Mouse (Mus musculus): ENCODE results near the gene Bbs2. TPM values are rescaled to one million over a fixed set of nuclear protein-coding genes. Genes with fewer than 3 reads are reported as not detected.
"Not testable (repeated sequence)": the region's sequence is repeated elsewhere in the genome, so short reads cannot be mapped to it uniquely, and the experiment has no call there.

Bbs2 gene
- 12.2 and 13.2 TPM in 2 replicates for polyA plus RNA-seq (2014; fragmentation: Nextera tagmentation; extraction: Ambion mirVana)

DNA sequence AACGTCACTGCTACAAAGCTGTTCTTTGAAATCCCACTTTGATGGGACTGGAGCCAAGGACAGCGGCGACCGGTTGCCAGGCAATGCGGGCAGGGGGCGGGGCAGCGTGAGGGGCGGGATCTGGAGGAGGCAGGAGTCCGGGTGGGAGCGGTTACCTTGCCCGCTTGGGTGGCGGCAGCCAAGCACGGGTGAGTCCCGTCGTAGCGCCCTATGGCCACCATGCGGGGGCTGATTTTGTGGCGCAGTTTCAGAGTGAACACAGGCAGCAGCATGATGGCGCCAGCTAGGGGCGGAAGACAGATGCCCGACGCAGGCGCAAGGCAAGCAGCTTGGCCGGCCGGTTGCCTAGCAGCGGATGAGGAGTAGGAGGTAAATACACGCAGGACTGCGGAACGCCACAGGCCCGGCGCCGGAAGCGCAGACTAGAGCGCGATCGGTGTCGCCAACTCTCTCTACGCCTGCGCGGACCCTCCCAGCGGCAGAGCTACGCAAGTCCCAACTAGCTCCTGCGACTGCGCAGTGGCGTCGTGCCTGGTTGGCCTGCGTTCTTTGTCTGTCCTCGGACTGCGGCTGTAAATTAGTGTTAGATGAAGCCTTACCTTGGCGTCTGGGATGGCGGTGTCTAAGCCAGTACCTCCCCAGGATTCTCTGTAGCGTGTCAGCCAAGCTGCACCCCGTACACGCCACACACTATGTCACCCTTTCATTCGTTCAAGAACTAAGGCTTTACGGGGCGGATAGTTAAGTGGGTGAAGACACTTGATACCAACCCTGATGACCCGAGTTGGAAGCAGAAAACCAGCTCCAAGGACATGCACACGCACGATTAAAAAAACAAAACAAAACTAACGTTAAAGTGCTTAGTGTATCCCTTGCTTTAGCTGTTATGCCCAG lies at the start of gene Bbs2:
Gene Bbs2 (minus strand): TSS at position 848 of the 894 bp plus-strand sequence.
- H3K4me1 ChIP-seq (replicated peaks; ENCODE audit: control insufficient read depth, insufficient read depth, low read length), result peaks cover 9% of the 10 kb centered on the region; the same call in 1 of the 2 replicates
- 1% methylated on average over 59 of the region's 61 CpGs for WGBS

GRCm38 (mm10) chr8:94148236-94148635 lies 49.5 kb upstream of the Bbs2 start:
- Histone ChIP-seq H3K9me3 (ENCODE audit: control insufficient read depth, low read length) (no peaks in the 10 kb centered on the region), H3K4me3 (ENCODE audit: low read depth, low read length) (no peak overlapping the region), H3K27me3 (replicated peaks; ENCODE audit: control insufficient read depth, insufficient read depth, low read length) (0 out of 2 replicates have a peak, but pooled peaks cover 6% of the 10 kb centered on the region)

More for the DNA sequence above, at the start of gene Bbs2:
- DNase-seq (ENCODE audit: low spot score), result peak; percentile 95
- H3K36me3 ChIP-seq (ENCODE audit: control insufficient read depth, insufficient read depth, low read length), result no peaks in the 10 kb centered on the region
- H3K9ac ChIP-seq (ENCODE audit: low read length), result peak within 1 kb of the TSS; percentile 58
- H3K27me3 ChIP-seq (replicated peaks; ENCODE audit: control insufficient read depth, insufficient read depth, low read length), result no peaks in the 10 kb centered on the region
- H3K4me3 ChIP-seq (ENCODE audit: low read depth, low read length), result peak within 1 kb of the TSS; percentile 56
- peak within 1 kb of the TSS; percentile 64 for H3K4me2 ChIP-seq (ENCODE audit: low read length)
- H3K9me3 ChIP-seq (ENCODE audit: control insufficient read depth, low read length), result no peaks in the 10 kb centered on the region
- peak within 1 kb of the TSS; percentile 88 for H3K27ac ChIP-seq (ENCODE audit: low read depth)
- peak; percentile 100 for ATAC-seq (replicated peaks; ENCODE audit: low FRiP score, low TSS enrichment, low read depth)

GRCm38 (mm10) chr8:94140266-94140795 lies 41.6 kb upstream of the Bbs2 start:
- no peak for DNase-seq (ENCODE audit: low spot score)
- ATAC-seq (replicated peaks; ENCODE audit: low FRiP score, low TSS enrichment, low read depth), result no peak
- Histone ChIP-seq H3K4me2 (ENCODE audit: low read length) (no peak overlapping the region), H3K9me3 (ENCODE audit: control insufficient read depth, low read length) (no peaks in the 10 kb centered on the region), H3K4me1 (replicated peaks; ENCODE audit: control insufficient read depth, insufficient read depth, low read length) (no peaks in the 10 kb centered on the region), H3K4me3 (ENCODE audit: low read depth, low read length) (no peak overlapping the region), H3K36me3 (ENCODE audit: control insufficient read depth, insufficient read depth, low read length) (no peaks in the 10 kb centered on the region), H3K27me3 (replicated peaks; ENCODE audit: control insufficient read depth, insufficient read depth, low read length) (no peaks in the 10 kb centered on the region), H3K9ac (ENCODE audit: low read length) (no peak overlapping the region), H3K27ac (ENCODE audit: low read depth) (no peak overlapping the region)
- WGBS, result 88% methylated on average over 4 of the region's 4 CpGs

More at GRCm38 (mm10) chr8:94148236-94148635, 49.5 kb upstream of the Bbs2 start:
- peaks cover 8% of the 10 kb centered on the region for H3K4me1 ChIP-seq (replicated peaks; ENCODE audit: control insufficient read depth, insufficient read depth, low read length)
- no peaks in the 10 kb centered on the region for H3K36me3 ChIP-seq (ENCODE audit: control insufficient read depth, insufficient read depth, low read length)
- 45% methylated on average over 5 of the region's 5 CpGs for WGBS
- DNase-seq (ENCODE audit: low spot score) (no peak), ATAC-seq (replicated peaks; ENCODE audit: low FRiP score, low TSS enrichment, low read depth) (no peak)
- no peak overlapping the region for H3K9ac ChIP-seq (ENCODE audit: low read length)
- no peak overlapping the region for H3K4me2 ChIP-seq (ENCODE audit: low read length)
- H3K27ac ChIP-seq (ENCODE audit: low read depth), result no peak overlapping the region

DNA sequence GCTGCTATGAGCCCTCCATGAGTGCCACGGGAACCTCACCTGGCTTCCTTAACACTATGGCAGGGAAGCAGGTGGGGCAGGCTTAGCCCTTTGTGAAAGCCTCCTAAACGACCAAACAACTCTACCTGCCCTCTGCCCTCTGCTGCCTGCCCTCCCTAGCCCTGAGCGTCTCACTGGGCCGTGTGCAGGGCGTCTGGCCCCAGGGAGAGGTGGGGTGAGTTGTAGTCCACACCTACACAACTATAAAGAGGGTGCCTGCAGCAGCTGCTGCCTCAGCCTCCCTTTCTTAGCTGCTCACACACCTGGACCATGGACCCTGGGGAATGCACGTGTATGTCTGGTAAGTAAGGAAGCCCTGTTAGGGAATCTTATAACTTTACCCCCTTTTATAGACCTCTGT lies 38.2 kb upstream of the Bbs2 start, which contains the start of gene Mt4:
Gene Mt4 (plus strand): TSS at position 265 of the 400 bp plus-strand sequence.
- no peak within 1 kb of the TSS for H3K4me3 ChIP-seq (ENCODE audit: low read depth, low read length)
- no peaks in the 10 kb centered on the region for H3K9me3 ChIP-seq (ENCODE audit: control insufficient read depth, low read length)
- DNase-seq (ENCODE audit: low spot score) (no peak), ATAC-seq (replicated peaks; ENCODE audit: low FRiP score, low TSS enrichment, low read depth) (no peak)
- H3K27ac ChIP-seq (ENCODE audit: low read depth), result no peak within 1 kb of the TSS
- 40% methylated on average over 6 of the region's 6 CpGs for WGBS
- H3K36me3 ChIP-seq (ENCODE audit: control insufficient read depth, insufficient read depth, low read length), result no peaks in the 10 kb centered on the region
- no peak within 1 kb of the TSS for H3K4me2 ChIP-seq (ENCODE audit: low read length)
- H3K4me1 ChIP-seq (replicated peaks; ENCODE audit: control insufficient read depth, insufficient read depth, low read length), result no peaks in the 10 kb centered on the region
- no peak within 1 kb of the TSS for H3K9ac ChIP-seq (ENCODE audit: low read length)
- no peaks in the 10 kb centered on the region for H3K27me3 ChIP-seq (replicated peaks; ENCODE audit: control insufficient read depth, insufficient read depth, low read length)

DNA sequence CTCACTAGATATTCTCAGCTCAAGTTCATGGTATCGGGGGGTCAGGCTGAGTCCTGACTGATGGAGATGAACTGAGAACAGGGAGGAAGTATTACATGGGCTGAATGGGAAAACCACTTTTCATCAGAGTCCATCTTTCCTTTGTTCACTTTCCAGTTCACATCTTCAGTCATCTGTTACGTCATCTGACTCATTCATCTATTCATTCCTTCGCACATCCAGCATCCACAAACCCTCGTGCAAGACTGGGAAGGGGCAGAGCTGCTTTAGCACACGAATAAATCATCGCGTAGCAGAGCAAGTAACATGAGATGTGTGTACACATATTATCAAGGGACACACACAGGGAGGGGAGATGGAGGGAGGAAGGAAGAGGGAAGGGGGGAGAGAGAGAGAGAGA lies 37.5 kb upstream of the Bbs2 start:
- Histone ChIP-seq H3K4me3 (ENCODE audit: low read depth, low read length) (no peak overlapping the region), H3K27ac (ENCODE audit: low read depth) (no peak overlapping the region), H3K27me3 (replicated peaks; ENCODE audit: control insufficient read depth, insufficient read depth, low read length) (no peaks in the 10 kb centered on the region), H3K9me3 (ENCODE audit: control insufficient read depth, low read length) (no peaks in the 10 kb centered on the region), H3K4me2 (ENCODE audit: low read length) (no peak overlapping the region), H3K4me1 (replicated peaks; ENCODE audit: control insufficient read depth, insufficient read depth, low read length) (no peaks in the 10 kb centered on the region), H3K36me3 (ENCODE audit: control insufficient read depth, insufficient read depth, low read length) (no peaks in the 10 kb centered on the region), H3K9ac (ENCODE audit: low read length) (no peak overlapping the region)
- 74% methylated on average over 7 of the region's 7 CpGs for WGBS
- ATAC-seq (replicated peaks; ENCODE audit: low FRiP score, low TSS enrichment, low read depth), result no peak
- DNase-seq (ENCODE audit: low spot score), result no peak

- Histone ChIP-seq H3K4me3 (ENCODE audit: low read depth, low read length) (no peak overlapping the region), H3K4me1 (replicated peaks; ENCODE audit: control insufficient read depth, insufficient read depth, low read length) (no peaks in the 10 kb centered on the region), H3K36me3 (ENCODE audit: control insufficient read depth, insufficient read depth, low read length) (no peaks in the 10 kb centered on the region), H3K27ac (ENCODE audit: low read depth) (no peak overlapping the region), H3K4me2 (ENCODE audit: low read length) (no peak overlapping the region), H3K9me3 (ENCODE audit: control insufficient read depth, low read length) (no peaks in the 10 kb centered on the region), H3K9ac (ENCODE audit: low read length) (no peak overlapping the region), H3K27me3 (replicated peaks; ENCODE audit: control insufficient read depth, insufficient read depth, low read length) (no peaks in the 10 kb centered on the region)
- DNase-seq (ENCODE audit: low spot score) (no peak), ATAC-seq (replicated peaks; ENCODE audit: low FRiP score, low TSS enrichment, low read depth) (no peak)
- 92% methylated on average over 6 of the region's 6 CpGs for WGBS
Measured at GRCm38 (mm10) chr8:94135556-94135955, 36.8 kb upstream of the Bbs2 start.

DNA sequence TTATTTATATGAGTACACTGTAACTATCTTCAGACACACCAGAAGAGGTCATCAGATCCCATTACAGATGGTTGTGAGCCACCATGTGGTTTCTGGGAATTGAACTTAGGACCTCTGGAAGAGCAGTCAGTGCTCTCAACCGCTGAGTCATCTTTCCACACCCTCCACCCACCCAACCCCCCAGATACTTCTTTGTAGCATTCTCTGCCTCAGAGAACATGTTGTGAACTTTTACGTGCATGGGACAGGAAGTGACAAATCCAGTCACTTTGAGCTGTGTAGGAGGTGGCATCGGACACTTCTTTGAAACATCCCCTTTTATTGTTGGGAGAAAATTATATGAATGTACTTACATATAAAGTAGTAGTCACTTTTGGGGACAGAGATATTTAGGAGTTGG lies 35.9 kb upstream of the Bbs2 start:
- not testable (repeated sequence) for H3K27me3 ChIP-seq (replicated peaks; ENCODE audit: control insufficient read depth, insufficient read depth, low read length); DNase-seq (ENCODE audit: low spot score); ATAC-seq (replicated peaks; ENCODE audit: low FRiP score, low TSS enrichment, low read depth); H3K27ac ChIP-seq (ENCODE audit: low read depth); H3K9ac ChIP-seq (ENCODE audit: low read length); H3K4me2 ChIP-seq (ENCODE audit: low read length); H3K9me3 ChIP-seq (ENCODE audit: control insufficient read depth, low read length); H3K4me1 ChIP-seq (replicated peaks; ENCODE audit: control insufficient read depth, insufficient read depth, low read length); H3K4me3 ChIP-seq (ENCODE audit: low read depth, low read length); H3K36me3 ChIP-seq (ENCODE audit: control insufficient read depth, insufficient read depth, low read length)
- 51% methylated on average over 3 of the region's 3 CpGs for WGBS

DNA sequence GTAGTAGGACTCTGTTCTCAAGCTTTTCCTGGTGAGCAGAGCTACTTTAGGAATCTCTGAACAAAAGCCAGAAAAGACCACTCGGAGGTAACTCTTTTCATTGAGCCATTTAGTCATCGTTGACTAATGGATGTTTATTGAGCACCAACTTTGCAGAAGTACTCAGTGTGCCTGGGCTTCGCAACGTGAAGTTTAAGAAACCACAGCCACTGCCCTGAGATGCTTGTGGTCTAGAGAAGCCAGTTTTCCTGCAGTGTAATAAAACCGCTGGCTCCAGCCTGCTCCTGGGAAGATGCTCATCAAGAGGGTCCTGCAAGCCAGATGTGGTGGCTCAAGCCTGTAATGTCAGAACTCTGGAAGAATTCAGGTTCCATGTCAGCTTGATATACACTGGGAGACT lies 33.4 kb upstream of the Bbs2 start:
- Histone ChIP-seq H3K27me3 (replicated peaks; ENCODE audit: control insufficient read depth, insufficient read depth, low read length) (no peaks in the 10 kb centered on the region), H3K9ac (ENCODE audit: low read length) (no peak overlapping the region), H3K9me3 (ENCODE audit: control insufficient read depth, low read length) (no peaks in the 10 kb centered on the region), H3K4me3 (ENCODE audit: low read depth, low read length) (no peak overlapping the region), H3K36me3 (ENCODE audit: control insufficient read depth, insufficient read depth, low read length) (no peaks in the 10 kb centered on the region), H3K4me1 (replicated peaks; ENCODE audit: control insufficient read depth, insufficient read depth, low read length) (no peaks in the 10 kb centered on the region), H3K4me2 (ENCODE audit: low read length) (no peak overlapping the region), H3K27ac (ENCODE audit: low read depth) (no peak overlapping the region)
- DNase-seq (ENCODE audit: low spot score), result no peak
- no peak for ATAC-seq (replicated peaks; ENCODE audit: low FRiP score, low TSS enrichment, low read depth)
- 39% methylated on average over 5 of the region's 5 CpGs for WGBS

Measured in intestine, embryonic 14.5 days (tissue).